Mouse (Mus musculus) cortical plate, adult 2 months (tissue): ENCODE results near the gene Dnah6.

Source experiments
- CTCF ChIP-seq: fragments of 200-500 bp; IDR thresholded peaks from 2 replicates; pipeline ENCODE4 v1.5.1; 2011; ENCODE audit warnings: mild to moderate bottlenecking, control low read depth, low read length; ENCODE audit not compliant: insufficient read depth; ENCODE audit errors: extremely low read depth
- POLR2A ChIP-seq: fragments of 200-500 bp; IDR thresholded peaks from 2 replicates; pipeline ENCODE4 v1.6.1; 2011; ENCODE audit warnings: mild to moderate bottlenecking, low read length, control low read depth; ENCODE audit not compliant: insufficient read depth; ENCODE audit errors: extremely low read depth

GRCm38 (mm10) chr6:73055347-73055746 lies 166.1 kb downstream of the Dnah6 start:
- TF ChIP-seq CTCF (no peak), POLR2A (no peak)
